Mouse (Mus musculus): ENCODE measurements around the gene Zmynd8.

DNA sequence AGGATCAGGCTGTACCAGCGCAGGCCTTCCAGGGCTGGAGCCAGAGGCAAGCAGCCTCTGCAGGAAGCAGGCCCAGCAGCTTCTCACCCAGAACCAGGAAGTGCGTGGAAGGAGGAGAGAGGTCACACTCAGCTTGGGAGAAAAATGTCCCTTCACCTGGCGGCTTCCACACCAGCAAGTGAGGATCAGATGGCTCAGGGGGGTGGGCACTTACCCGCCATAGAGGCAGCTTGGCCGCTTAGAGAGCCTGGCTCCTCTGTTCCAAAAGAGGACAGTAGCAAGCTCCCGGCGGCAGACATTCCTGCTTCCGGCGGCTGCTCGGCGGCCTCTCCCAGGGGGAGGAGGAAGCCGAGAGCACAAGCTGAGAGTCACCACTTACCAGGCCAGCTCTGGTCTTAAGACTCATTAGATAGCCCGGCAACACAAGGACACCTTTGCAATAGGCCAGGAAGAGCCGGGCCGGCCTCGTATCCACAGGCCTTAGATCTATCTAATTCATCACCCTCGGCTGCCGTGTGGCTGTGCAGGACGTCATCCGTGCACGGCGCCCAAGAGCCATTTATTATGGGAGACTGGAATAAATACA, 40.9 kb downstream of the Zmynd8 start:
- TF ChIP-seq CTCF (IDR thresholded peaks at IDR 0.05; ENCODE audit: low read depth, low read length) (no peak), GATA1 (IDR thresholded peaks at IDR 0.05; ENCODE audit: borderline replicate concordance, low read length) (no peak), TAL1 (conservative IDR thresholded peaks at IDR 0.05; ENCODE audit: low read depth, low read length) (no peak)

All from G1E (cell line).